Mouse (Mus musculus): ENCODE measurements around the gene Wdtc1. TPM values are rescaled to one million over a fixed set of nuclear protein-coding genes. Genes with fewer than 3 reads are reported as not detected.

Gene Wdtc1
- total RNA-seq, 1 experiment: 91.8 TPM

DNA sequence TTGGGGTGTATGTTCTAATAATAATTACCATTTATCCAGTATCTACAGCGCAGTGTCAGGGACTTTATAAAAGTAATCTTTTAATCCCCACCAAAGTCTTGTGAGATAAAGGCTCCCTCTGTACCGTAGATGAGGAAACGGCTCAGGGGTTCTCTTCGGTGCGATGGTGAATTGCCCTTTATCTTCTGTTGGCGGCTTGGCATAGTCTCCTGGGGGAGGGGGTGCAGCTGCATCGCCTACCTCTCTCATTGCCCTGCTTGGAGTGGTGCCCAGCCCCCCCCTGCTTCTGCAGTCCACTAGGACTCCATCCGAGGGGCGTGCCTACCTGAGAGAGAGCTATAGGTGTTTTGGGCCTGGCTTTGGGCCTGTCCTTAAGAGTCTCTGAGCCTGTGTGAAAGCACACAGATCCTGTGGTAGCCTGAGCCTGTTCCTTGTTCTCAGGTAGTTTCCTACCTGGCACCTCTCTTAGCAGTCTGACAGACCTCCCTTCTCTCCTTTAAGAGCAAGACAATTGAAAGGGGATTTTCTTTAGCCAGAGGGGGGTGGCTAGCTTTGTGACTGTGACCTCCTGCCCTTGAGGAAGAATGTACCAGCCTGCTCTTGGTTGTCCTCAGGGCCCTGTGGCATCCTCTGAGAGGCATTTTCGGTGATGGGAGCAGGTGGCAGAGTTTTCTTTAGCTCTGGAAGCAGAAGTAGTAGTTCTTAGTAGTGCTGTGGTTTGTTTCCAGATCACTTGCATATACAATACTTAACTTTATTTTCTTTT lies 22.7 kb upstream of the Wdtc1 start:
- peaks cover 4% of the 10 kb centered on the region; the same call in 1 of the 2 replicates for H3K36me3 ChIP-seq (ENCODE audit: control insufficient read depth, insufficient read depth, low read length, poor library complexity, severe bottlenecking)
- H3K27ac ChIP-seq (ENCODE audit: insufficient read depth, low read depth, low read length, poor library complexity, severe bottlenecking): peak overlapping the region; percentile 40; the same call in 1 of the 2 replicates
- DNase-seq (ENCODE audit: low read depth, low spot score): no peak
- TF ChIP-seq ZNF384 (IDR thresholded peaks at IDR 0.05; ENCODE audit: low read depth, low read length) (no peak), MAFK (IDR thresholded peaks at IDR 0.05; ENCODE audit: insufficient read depth, low read depth, low read length) (no peak), HCFC1 (IDR thresholded peaks at IDR 0.05; ENCODE audit: borderline replicate concordance, insufficient read depth, low read length) (no peak), ZC3H11A (IDR thresholded peaks at IDR 0.05; ENCODE audit: borderline replicate concordance, low read depth, low read length) (no peak), CHD2 (IDR thresholded peaks at IDR 0.05; ENCODE audit: low read depth, low read length) (no peak)
- in situ Hi-C loops (cut with MboI; ENCODE audit: low sequenced_read_pairs in 2 of 2, unreplicated experiment in 2 of 2): no loop called here
- peaks cover 17 to 38% of the 10 kb centered on the region in 2 experiments for H3K4me1 ChIP-seq (ENCODE audit: control insufficient read depth in 2 of 2, insufficient read depth in 2 of 2, low read length in 2 of 2, poor library complexity in 1 of 2)
- no peaks in the 10 kb centered on the region for H3K9me3 ChIP-seq (ENCODE audit: control insufficient read depth, insufficient read depth, low read depth, low read length)
- H3K9ac ChIP-seq (ENCODE audit: insufficient read depth, low read depth, low read length, poor library complexity, severe bottlenecking): no peak overlapping the region
- no peak overlapping the region for H3K4me3 ChIP-seq (ENCODE audit: insufficient read depth in 1 of 2, low read depth in 1 of 2, low read length in 2 of 2, poor library complexity in 1 of 2, severe bottlenecking in 1 of 2)

DNA sequence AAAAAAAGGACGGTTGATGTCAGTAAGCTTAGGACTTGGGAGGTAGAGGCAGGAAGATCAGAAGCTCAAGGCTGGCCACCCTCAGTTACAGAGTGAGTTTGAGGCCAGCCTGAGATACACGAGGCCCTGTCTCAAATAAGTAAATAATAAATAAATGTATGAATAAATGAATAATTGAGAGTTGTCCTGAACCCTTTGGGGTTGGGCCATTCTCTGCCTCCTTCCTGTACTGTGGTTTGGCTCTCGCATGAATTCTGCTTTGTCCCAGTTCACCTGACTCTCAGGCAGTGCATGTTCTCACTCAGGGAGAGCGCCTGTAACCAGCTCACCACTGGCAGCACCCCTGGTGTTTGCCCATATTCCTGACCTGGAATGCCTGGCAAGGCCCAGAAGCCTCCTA lies 20.7 kb upstream of the Wdtc1 start:
- TF ChIP-seq CHD2 (IDR thresholded peaks at IDR 0.05; ENCODE audit: low read depth, low read length) (no peak), ZNF384 (IDR thresholded peaks at IDR 0.05; ENCODE audit: low read depth, low read length) (no peak), ZC3H11A (IDR thresholded peaks at IDR 0.05; ENCODE audit: borderline replicate concordance, low read depth, low read length) (no peak), HCFC1 (IDR thresholded peaks at IDR 0.05; ENCODE audit: borderline replicate concordance, insufficient read depth, low read length) (no peak), MAFK (IDR thresholded peaks at IDR 0.05; ENCODE audit: insufficient read depth, low read depth, low read length) (no peak)
- in situ Hi-C loops (cut with MboI; ENCODE audit: low sequenced_read_pairs in 2 of 2, unreplicated experiment in 2 of 2): no loop called here
- Histone ChIP-seq H3K9me3 (ENCODE audit: control insufficient read depth, insufficient read depth, low read depth, low read length) (no peaks in the 10 kb centered on the region), H3K4me1 (ENCODE audit: control insufficient read depth in 2 of 2, insufficient read depth in 2 of 2, low read length in 2 of 2, poor library complexity in 1 of 2) (peaks cover 12 to 31% of the 10 kb centered on the region in 2 experiments), H3K36me3 (ENCODE audit: control insufficient read depth, insufficient read depth, low read length, poor library complexity, severe bottlenecking) (peaks cover 4% of the 10 kb centered on the region; the same call in 1 of the 2 replicates), H3K4me3 (ENCODE audit: insufficient read depth in 1 of 2, low read depth in 1 of 2, low read length in 2 of 2, poor library complexity in 1 of 2, severe bottlenecking in 1 of 2) (no peak overlapping the region), H3K27ac (ENCODE audit: insufficient read depth, low read depth, low read length, poor library complexity, severe bottlenecking) (no peak overlapping the region), H3K9ac (ENCODE audit: insufficient read depth, low read depth, low read length, poor library complexity, severe bottlenecking) (no peak overlapping the region)
- no peak for DNase-seq (ENCODE audit: low read depth, low spot score)

DNA sequence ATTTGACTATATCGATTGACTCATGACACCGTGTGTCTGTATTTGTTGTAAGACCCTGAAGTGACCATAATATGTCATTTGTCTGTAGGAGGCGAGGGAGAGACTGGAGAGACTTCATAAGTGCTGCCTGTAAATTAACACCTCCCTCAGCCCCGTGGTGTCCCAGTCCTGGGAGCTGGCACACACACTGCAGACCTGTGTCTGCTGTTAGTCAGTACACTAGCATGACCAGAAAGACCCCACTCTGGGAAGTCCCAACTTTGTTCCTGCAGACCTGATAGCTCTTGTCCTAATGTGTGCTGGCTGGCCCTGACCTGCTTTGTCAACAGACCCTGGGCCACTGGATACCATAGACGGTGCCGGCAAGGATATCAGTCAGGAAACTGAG lies 19.0 kb upstream of the Wdtc1 start:
- in situ Hi-C loops (cut with MboI; ENCODE audit: low sequenced_read_pairs in 2 of 2, unreplicated experiment in 2 of 2): no loop called here
- Histone ChIP-seq H3K4me3 (ENCODE audit: insufficient read depth in 1 of 2, low read depth in 1 of 2, low read length in 2 of 2, poor library complexity in 1 of 2, severe bottlenecking in 1 of 2) (peak overlapping the region in 1 of 2 experiments; percentile 2; a peak in 2 of 4 replicates), H3K36me3 (ENCODE audit: control insufficient read depth, insufficient read depth, low read length, poor library complexity, severe bottlenecking) (peaks cover 4% of the 10 kb centered on the region; the same call in 1 of the 2 replicates), H3K9ac (ENCODE audit: insufficient read depth, low read depth, low read length, poor library complexity, severe bottlenecking) (no peak overlapping the region), H3K9me3 (ENCODE audit: control insufficient read depth, insufficient read depth, low read depth, low read length) (no peaks in the 10 kb centered on the region), H3K27ac (ENCODE audit: insufficient read depth, low read depth, low read length, poor library complexity, severe bottlenecking) (no peak overlapping the region), H3K4me1 (ENCODE audit: control insufficient read depth in 2 of 2, insufficient read depth in 2 of 2, low read length in 2 of 2, poor library complexity in 1 of 2) (peaks cover 7 to 26% of the 10 kb centered on the region in 2 experiments)
- DNase-seq (ENCODE audit: low read depth, low spot score): no peak
- no peak for TF ChIP-seq ZC3H11A (IDR thresholded peaks at IDR 0.05; ENCODE audit: borderline replicate concordance, low read depth, low read length)
- TF ChIP-seq ZNF384 (IDR thresholded peaks at IDR 0.05; ENCODE audit: low read depth, low read length): no peak
- TF ChIP-seq CHD2 (IDR thresholded peaks at IDR 0.05; ENCODE audit: low read depth, low read length): no peak
- no peak for TF ChIP-seq MAFK (IDR thresholded peaks at IDR 0.05; ENCODE audit: insufficient read depth, low read depth, low read length)
- TF ChIP-seq HCFC1 (IDR thresholded peaks at IDR 0.05; ENCODE audit: borderline replicate concordance, insufficient read depth, low read length): no peak

DNA sequence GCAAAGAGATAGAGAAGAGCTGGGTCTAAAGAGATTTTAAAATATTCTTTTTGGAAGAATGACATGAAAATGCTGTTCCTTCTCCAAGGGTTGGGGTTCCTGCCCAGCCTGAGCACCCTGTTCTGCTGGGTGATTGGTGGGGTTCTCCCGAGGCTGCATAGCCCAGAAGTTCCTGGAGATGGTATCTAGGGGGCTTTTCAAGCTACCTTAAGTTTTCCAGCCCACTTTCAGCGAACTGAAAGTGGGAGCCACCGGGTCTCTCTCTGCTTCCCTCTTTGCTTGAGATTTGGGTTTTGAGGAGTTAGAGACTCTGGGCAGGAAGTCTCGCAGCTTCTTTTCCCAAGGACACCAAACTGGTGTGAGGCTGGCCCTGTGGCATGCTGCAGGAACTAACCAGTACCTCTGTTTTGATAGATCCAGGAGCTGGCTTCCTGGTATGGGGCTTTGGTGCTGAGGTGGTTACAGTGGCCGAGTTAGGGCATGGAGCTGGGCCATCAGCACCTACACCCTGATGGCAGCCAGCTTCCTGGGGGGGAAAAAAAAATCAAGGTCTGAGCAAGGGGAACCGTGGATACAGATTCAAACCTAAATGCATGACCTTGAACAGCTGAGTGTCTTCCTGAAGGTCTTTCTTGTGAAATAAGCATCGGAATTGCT lies 18.5 kb upstream of the Wdtc1 start:
- peaks cover 4% of the 10 kb centered on the region; the same call in 1 of the 2 replicates for H3K36me3 ChIP-seq (ENCODE audit: control insufficient read depth, insufficient read depth, low read length, poor library complexity, severe bottlenecking)
- no peak overlapping the region; the same call in 1 of the 2 replicates for H3K9ac ChIP-seq (ENCODE audit: insufficient read depth, low read depth, low read length, poor library complexity, severe bottlenecking)
- H3K27ac ChIP-seq (ENCODE audit: insufficient read depth, low read depth, low read length, poor library complexity, severe bottlenecking): no peak overlapping the region
- in situ Hi-C loops (cut with MboI; ENCODE audit: low sequenced_read_pairs in 2 of 2, unreplicated experiment in 2 of 2): no loop called here
- DNase-seq (ENCODE audit: low read depth, low spot score): no peak
- peaks cover 7 to 23% of the 10 kb centered on the region in 2 experiments for H3K4me1 ChIP-seq (ENCODE audit: control insufficient read depth in 2 of 2, insufficient read depth in 2 of 2, low read length in 2 of 2, poor library complexity in 1 of 2)
- no peaks in the 10 kb centered on the region for H3K9me3 ChIP-seq (ENCODE audit: control insufficient read depth, insufficient read depth, low read depth, low read length)
- H3K4me3 ChIP-seq (ENCODE audit: insufficient read depth in 1 of 2, low read depth in 1 of 2, low read length in 2 of 2, poor library complexity in 1 of 2, severe bottlenecking in 1 of 2): peak overlapping the region; percentile 14 to 18; a peak in 3 of 4 replicates
- TF ChIP-seq ZC3H11A (IDR thresholded peaks at IDR 0.05; ENCODE audit: borderline replicate concordance, low read depth, low read length): no peak
- TF ChIP-seq ZNF384 (IDR thresholded peaks at IDR 0.05; ENCODE audit: low read depth, low read length): no peak
- no peak for TF ChIP-seq CHD2 (IDR thresholded peaks at IDR 0.05; ENCODE audit: low read depth, low read length)
- no peak for TF ChIP-seq HCFC1 (IDR thresholded peaks at IDR 0.05; ENCODE audit: borderline replicate concordance, insufficient read depth, low read length)
- no peak for TF ChIP-seq MAFK (IDR thresholded peaks at IDR 0.05; ENCODE audit: insufficient read depth, low read depth, low read length)
